Mouse (Mus musculus): ENCODE measurements at regions not wholly inside any gene's neighbourhood (a gene's known extent, or its start where the extent isn't known, plus 50 kb on each side); places are given as distances from the start of the nearest gene placed in this dataset.

- Histone ChIP-seq H3K9ac (ENCODE audit: low read depth, low read length) (no peak overlapping the region), H3K27me3 (replicated peaks; ENCODE audit: control insufficient read depth, insufficient read depth, low read length) (no peaks in the 10 kb centered on the region), H3K4me1 (replicated peaks; ENCODE audit: control insufficient read depth, insufficient read depth, low read length) (no peaks in the 10 kb centered on the region), H3K4me3 (ENCODE audit: low read depth, low read length) (no peak overlapping the region), H3K27ac (ENCODE audit: low read depth, low read length) (no peak overlapping the region), H3K4me2 (replicated peaks; ENCODE audit: low read depth) (no peak overlapping the region), H3K9me3 (ENCODE audit: control insufficient read depth) (no peaks in the 10 kb centered on the region), H3K36me3 (ENCODE audit: control insufficient read depth, insufficient read depth) (no peaks in the 10 kb centered on the region)
- WGBS = 93% methylated on average over 4 of the region's 4 CpGs
- TF ChIP-seq CTCF (IDR thresholded peaks at IDR 0.05; ENCODE audit: low read depth) = no peak
- ATAC-seq = no peak
Measured at GRCm38 (mm10) chr17:75716458-75716857, 164.7 kb upstream of the Fam98a start.

GRCm38 (mm10) chr17:75714578-75714977, 162.8 kb upstream of the Fam98a start:
- Histone ChIP-seq H3K9ac (ENCODE audit: low read depth, low read length) (no peak overlapping the region), H3K27me3 (replicated peaks; ENCODE audit: control insufficient read depth, insufficient read depth, low read length) (no peaks in the 10 kb centered on the region), H3K36me3 (ENCODE audit: control insufficient read depth, insufficient read depth) (no peaks in the 10 kb centered on the region), H3K9me3 (ENCODE audit: control insufficient read depth) (no peaks in the 10 kb centered on the region), H3K4me1 (replicated peaks; ENCODE audit: control insufficient read depth, insufficient read depth, low read length) (no peaks in the 10 kb centered on the region), H3K4me2 (replicated peaks; ENCODE audit: low read depth) (no peak overlapping the region), H3K4me3 (ENCODE audit: low read depth, low read length) (no peak overlapping the region), H3K27ac (ENCODE audit: low read depth, low read length) (no peak overlapping the region)
- TF ChIP-seq CTCF (IDR thresholded peaks at IDR 0.05; ENCODE audit: low read depth) = no peak
- ATAC-seq = no peak

- Histone ChIP-seq H3K36me3 (ENCODE audit: control insufficient read depth, insufficient read depth) (no peaks in the 10 kb centered on the region), H3K27me3 (replicated peaks; ENCODE audit: control insufficient read depth, insufficient read depth, low read length) (no peaks in the 10 kb centered on the region), H3K27ac (ENCODE audit: low read depth, low read length) (no peak overlapping the region), H3K4me2 (replicated peaks; ENCODE audit: low read depth) (no peak overlapping the region), H3K9me3 (ENCODE audit: control insufficient read depth) (no peaks in the 10 kb centered on the region), H3K9ac (ENCODE audit: low read depth, low read length) (no peak overlapping the region), H3K4me1 (replicated peaks; ENCODE audit: control insufficient read depth, insufficient read depth, low read length) (no peaks in the 10 kb centered on the region), H3K4me3 (ENCODE audit: low read depth, low read length) (no peak overlapping the region)
- 74% methylated on average over 1 of the region's 1 CpGs for WGBS
- TF ChIP-seq CTCF (IDR thresholded peaks at IDR 0.05; ENCODE audit: low read depth) = no peak
- no peak for ATAC-seq
Measured at GRCm38 (mm10) chr17:75714059-75714458, 162.3 kb upstream of the Fam98a start.

GRCm38 (mm10) chr17:75707687-75708086, 155.9 kb upstream of the Fam98a start:
- Histone ChIP-seq H3K4me1 (replicated peaks; ENCODE audit: control insufficient read depth, insufficient read depth, low read length) (no peaks in the 10 kb centered on the region), H3K27ac (ENCODE audit: low read depth, low read length) (no peak overlapping the region), H3K9me3 (ENCODE audit: control insufficient read depth) (no peaks in the 10 kb centered on the region), H3K9ac (ENCODE audit: low read depth, low read length) (no peak overlapping the region), H3K36me3 (ENCODE audit: control insufficient read depth, insufficient read depth) (no peaks in the 10 kb centered on the region), H3K27me3 (replicated peaks; ENCODE audit: control insufficient read depth, insufficient read depth, low read length) (no peaks in the 10 kb centered on the region), H3K4me2 (replicated peaks; ENCODE audit: low read depth) (no peak overlapping the region), H3K4me3 (ENCODE audit: low read depth, low read length) (no peak overlapping the region)
- no peak for TF ChIP-seq CTCF (IDR thresholded peaks at IDR 0.05; ENCODE audit: low read depth)
- no peak for ATAC-seq
- WGBS = 92% methylated on average over 4 of the region's 4 CpGs

GRCm38 (mm10) chr17:75705357-75705756, 153.6 kb upstream of the Fam98a start:
- Histone ChIP-seq H3K4me2 (replicated peaks; ENCODE audit: low read depth) (no peak overlapping the region), H3K4me3 (ENCODE audit: low read depth, low read length) (no peak overlapping the region), H3K27me3 (replicated peaks; ENCODE audit: control insufficient read depth, insufficient read depth, low read length) (no peaks in the 10 kb centered on the region), H3K9ac (ENCODE audit: low read depth, low read length) (no peak overlapping the region), H3K27ac (ENCODE audit: low read depth, low read length) (no peak overlapping the region), H3K4me1 (replicated peaks; ENCODE audit: control insufficient read depth, insufficient read depth, low read length) (no peaks in the 10 kb centered on the region), H3K9me3 (ENCODE audit: control insufficient read depth) (no peaks in the 10 kb centered on the region), H3K36me3 (ENCODE audit: control insufficient read depth, insufficient read depth) (no peaks in the 10 kb centered on the region)
- no peak for ATAC-seq
- WGBS = 73% methylated on average over 2 of the region's 2 CpGs
- TF ChIP-seq CTCF (IDR thresholded peaks at IDR 0.05; ENCODE audit: low read depth) = no peak

GRCm38 (mm10) chr17:75703865-75704264, 152.1 kb upstream of the Fam98a start:
- H3K36me3 ChIP-seq (ENCODE audit: control insufficient read depth, insufficient read depth) = no peaks in the 10 kb centered on the region
- H3K27me3 ChIP-seq (replicated peaks; ENCODE audit: control insufficient read depth, insufficient read depth, low read length) = no peaks in the 10 kb centered on the region
- H3K4me1 ChIP-seq (replicated peaks; ENCODE audit: control insufficient read depth, insufficient read depth, low read length) = no peaks in the 10 kb centered on the region
- H3K4me3 ChIP-seq (ENCODE audit: low read depth, low read length) = no peak overlapping the region
- H3K9ac ChIP-seq (ENCODE audit: low read depth, low read length) = no peak overlapping the region
- no peaks in the 10 kb centered on the region for H3K9me3 ChIP-seq (ENCODE audit: control insufficient read depth)
- no peak overlapping the region for H3K27ac ChIP-seq (ENCODE audit: low read depth, low read length)
- ATAC-seq = no peak
- WGBS = 32% methylated on average over 8 of the region's 8 CpGs
- TF ChIP-seq CTCF (IDR thresholded peaks at IDR 0.05; ENCODE audit: low read depth) = no peak
- no peak overlapping the region for H3K4me2 ChIP-seq (replicated peaks; ENCODE audit: low read depth)

GRCm38 (mm10) chr17:75696729-75697103, 145.0 kb upstream of the Fam98a start:
- H3K4me3 ChIP-seq (ENCODE audit: low read depth, low read length) = no peak overlapping the region
- H3K4me1 ChIP-seq (replicated peaks; ENCODE audit: control insufficient read depth, insufficient read depth, low read length) = no peaks in the 10 kb centered on the region
- no peak for ATAC-seq
- no peak for TF ChIP-seq CTCF (IDR thresholded peaks at IDR 0.05; ENCODE audit: low read depth)
- no peak overlapping the region for H3K9ac ChIP-seq (ENCODE audit: low read depth, low read length)
- no peaks in the 10 kb centered on the region for H3K36me3 ChIP-seq (ENCODE audit: control insufficient read depth, insufficient read depth)
- H3K27me3 ChIP-seq (replicated peaks; ENCODE audit: control insufficient read depth, insufficient read depth, low read length) = no peaks in the 10 kb centered on the region
- whole genome bisulfite sequencing = 86% methylated on average over 3 of the region's 3 CpGs
- no peak overlapping the region for H3K4me2 ChIP-seq (replicated peaks; ENCODE audit: low read depth)
- no peak overlapping the region for H3K27ac ChIP-seq (ENCODE audit: low read depth, low read length)
- H3K9me3 ChIP-seq (ENCODE audit: control insufficient read depth) = no peaks in the 10 kb centered on the region
